Mouse (Mus musculus) spleen, adult 18-20 months (tissue): ENCODE measurements around the gene Pf4.
"Not testable (repeated sequence)": the region's sequence is repeated elsewhere in the genome, so short reads cannot be mapped to it uniquely, and the experiment has no call there.

Experiments
- DNase-seq, 2 experiments: peaks; one replicate each; pipeline ENCODE4 v3.0.0; 2022; ENCODE audit warnings: mixed read lengths in 2 of 2

Pf4 gene

GRCm38 (mm10) chr5:90789306-90790073, 17.3 kb downstream of the Pf4 start:
- no peak for DNase-seq

DNA sequence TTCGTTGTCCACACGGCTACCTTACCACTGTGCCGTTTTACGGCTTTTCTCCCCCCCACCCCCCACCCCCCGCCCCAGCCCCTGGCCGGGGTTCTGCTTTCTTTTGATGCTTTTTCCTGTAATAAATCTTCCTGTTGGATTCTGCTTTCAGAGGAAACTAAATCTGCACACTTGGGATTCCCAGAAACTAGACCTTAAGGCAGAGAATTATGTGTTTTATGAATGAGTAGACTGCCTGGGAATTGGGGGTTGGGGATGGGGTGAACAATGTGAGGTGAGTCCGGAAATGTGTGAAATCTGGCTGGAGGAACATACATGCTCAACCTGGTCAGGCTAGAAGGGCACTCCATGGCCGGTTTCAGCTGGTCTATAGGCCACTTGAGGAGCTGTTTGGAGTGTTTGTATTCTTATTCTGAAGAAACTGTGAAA, 17.9 kb downstream of the Pf4 start:
- DNase-seq = no peak

DNA sequence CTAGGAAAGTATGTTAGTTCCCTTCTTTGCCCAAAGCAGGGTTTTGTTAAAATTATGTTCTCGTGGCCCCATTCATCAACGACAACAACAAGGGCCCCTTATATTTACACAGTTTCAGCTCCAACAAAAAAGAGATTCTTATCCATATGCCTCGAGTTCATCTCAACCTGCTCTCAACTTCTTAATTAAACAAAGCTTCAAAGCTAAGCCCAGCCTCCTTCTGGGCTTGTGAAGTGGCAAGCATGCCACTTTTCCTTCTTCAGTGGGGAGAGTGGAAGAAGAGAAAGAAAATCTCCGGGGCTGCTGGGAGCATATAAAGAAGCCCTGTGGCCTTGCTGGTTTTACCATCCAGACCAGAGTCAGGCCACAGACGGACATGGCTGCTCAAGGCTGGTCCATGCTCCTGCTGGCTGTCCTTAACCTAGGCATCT, 22.0 kb downstream of the Pf4 start, which contains the start of gene Cxcl15:
Cxcl15 (plus strand) TSS at position 340 of the 431 bp plus-strand sequence.
- DNase-seq = no peak

DNA sequence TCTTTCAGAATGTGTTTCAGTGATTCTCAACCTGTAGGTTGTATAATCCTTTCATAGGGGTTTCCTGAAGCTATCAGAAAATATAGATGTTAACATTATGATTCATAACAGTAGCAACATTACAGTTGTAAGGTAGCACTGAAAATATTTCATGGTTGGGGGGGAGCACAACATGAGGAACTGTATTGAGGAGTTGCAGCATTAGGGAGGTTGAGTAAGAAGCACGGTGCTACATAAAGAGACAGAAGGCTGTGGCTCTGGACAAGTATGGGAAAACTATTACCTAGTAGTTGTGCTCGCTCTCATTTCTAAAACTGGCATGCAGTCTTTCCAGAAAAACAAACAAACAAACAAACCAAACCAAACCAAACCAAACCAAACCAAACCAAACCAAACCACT, 23.2 kb downstream of the Pf4 start:
- not testable (repeated sequence) for DNase-seq

DNA sequence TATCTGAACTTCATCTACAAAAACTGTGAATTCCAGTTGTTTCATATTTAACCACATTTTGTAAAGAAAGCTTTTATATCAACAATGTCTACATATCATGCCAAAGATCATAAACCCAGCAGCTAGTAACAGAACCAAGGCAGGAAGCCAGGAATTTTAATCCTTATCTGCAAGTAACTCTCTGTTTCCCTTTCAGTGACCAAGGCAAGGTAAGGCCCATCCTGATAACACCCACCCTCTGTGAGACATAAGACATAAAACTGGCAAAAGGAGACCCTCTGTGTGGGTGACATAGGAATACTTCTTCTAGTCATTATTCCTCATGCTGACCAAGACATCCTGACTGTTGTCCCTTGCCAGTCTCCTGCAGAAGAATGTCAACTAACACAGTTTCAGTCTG, 32.3 kb downstream of the Pf4 start:
- DNase-seq = no peak

DNA sequence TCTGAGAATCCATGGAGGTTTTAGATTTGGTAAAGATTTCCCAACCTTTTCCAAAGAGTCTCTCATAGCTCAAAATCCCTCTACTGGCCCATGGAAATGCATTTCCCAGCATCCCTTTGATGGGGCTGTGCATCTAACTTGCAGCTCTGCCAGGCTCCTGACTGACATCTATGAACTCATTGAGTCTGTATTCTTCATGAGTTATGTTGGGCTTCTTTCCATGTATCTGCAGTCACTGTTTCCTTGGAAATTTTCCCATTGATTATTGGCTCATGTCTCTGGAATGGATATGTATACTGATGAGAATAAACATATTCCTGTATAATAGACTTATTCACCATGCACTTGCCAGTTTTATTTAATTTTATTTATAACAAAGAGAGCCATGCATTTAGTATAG, 33.8 kb downstream of the Pf4 start:
- DNase-seq = no peak

- no peak for DNase-seq
These were observed 35.1 kb downstream of the Pf4 start for GRCm38 (mm10) chr5:90807176-90807950.

- no peak for DNase-seq
These were observed 47.5 kb downstream of the Pf4 start for GRCm38 (mm10) chr5:90819756-90820155.
